Mouse (Mus musculus) layer of hippocampus, adult 2 months (tissue): ENCODE measurements around the gene Gm11564. TPM values are rescaled to one million over a fixed set of nuclear protein-coding genes. Genes with fewer than 3 reads are reported as not detected.
"Not testable (repeated sequence)": the region's sequence is repeated elsewhere in the genome, so short reads cannot be mapped to it uniquely, and the experiment has no call there.

Experiments
- DNase-seq, 2 experiments: peaks; one replicate each; pipeline ENCODE4 v3.0.0; 2022; ENCODE audit warnings: low spot score in 2 of 2
- H3K27ac ChIP-seq: fragments of 200-600 bp; 2 replicates; pipeline ENCODE4 v1.8.1; 2022
- H3K4me3 ChIP-seq: fragments of 200-600 bp; 2 replicates; pipeline ENCODE4 v1.8.1; 2022; ENCODE audit warnings: mild to moderate bottlenecking
- CTCF ChIP-seq: fragments of 200-600 bp; conservative IDR thresholded peaks from 2 replicates; pipeline ENCODE4 v1.8.1; 2022; ENCODE audit warnings: antibody characterized with exemption, mild to moderate bottlenecking, moderate library complexity
- total RNA-seq, 2 experiments: library from RNA; stranded (reverse); gene quantifications; 2 replicates each; pipeline ENCODE4 v1.2.3; 2021

Gene Gm11564
- total RNA-seq, 2 experiments from 2014 or later = not detected

GRCm38 (mm10) chr11:99780604-99781003, 34.9 kb downstream of the Gm11564 start, which contains the start of gene Krtap4-8:
Krtap4-8 (minus strand) TSS chr11:99780704.
- H3K27ac ChIP-seq = no peak within 1 kb of the TSS
- DNase-seq = no peak
- no peak within 1 kb of the TSS for H3K4me3 ChIP-seq
- TF ChIP-seq CTCF = no peak

GRCm38 (mm10) chr11:99778401-99778800, 37.1 kb downstream of the Gm11564 start:
- no peak for DNase-seq
- no peak for TF ChIP-seq CTCF
- no peak overlapping the region for H3K27ac ChIP-seq
- no peak overlapping the region for H3K4me3 ChIP-seq

GRCm38 (mm10) chr11:99772813-99773212, 42.7 kb downstream of the Gm11564 start, which contains the start of gene Gm11595:
Gm11595 (minus strand) TSS chr11:99772913.
- not testable (repeated sequence) for H3K27ac ChIP-seq, H3K4me3 ChIP-seq, DNase-seq

GRCm38 (mm10) chr11:99768410-99768809, 47.1 kb downstream of the Gm11564 start:
- no peak for TF ChIP-seq CTCF
- DNase-seq = no peak
- no peak overlapping the region for H3K4me3 ChIP-seq
- H3K27ac ChIP-seq = no peak overlapping the region

Other genes starting within 250 kb of the Gm11564 start
- gene Krtap3-1, start 249.0 kb downstream of the Gm11564 start, total RNA-seq = not detected
- gene Krtap1-5, start 234.7 kb downstream of the Gm11564 start, total RNA-seq = not detected
- not detected for gene Krtap1-4, start 232.0 kb downstream of the Gm11564 start, total RNA-seq
- gene Krtap1-3, start 224.3 kb downstream of the Gm11564 start, total RNA-seq = not detected
- not detected for gene Krtap9-3, start 217.6 kb downstream of the Gm11564 start, total RNA-seq
- gene Gm11938, start 212.4 kb downstream of the Gm11564 start, total RNA-seq = not detected
- not detected for gene Gm11937, start 205.5 kb downstream of the Gm11564 start, total RNA-seq
- not detected for gene Krtap2-4, start 200.8 kb downstream of the Gm11564 start, total RNA-seq
- not detected for gene Gm11562, start 195.2 kb downstream of the Gm11564 start, total RNA-seq
- not detected for gene Krtap4-1, start 187.4 kb downstream of the Gm11564 start, total RNA-seq
- gene Krtap4-2, start 180.6 kb downstream of the Gm11564 start, total RNA-seq = not detected
- gene Krtap4-7, start 171.6 kb downstream of the Gm11564 start, total RNA-seq = not detected
- not detected for gene Gm11555, start 165.4 kb downstream of the Gm11564 start, total RNA-seq
- not detected for gene Gm11563, start 156.7 kb downstream of the Gm11564 start, total RNA-seq
- not detected for gene Krtap4-6, start 149.7 kb downstream of the Gm11564 start, total RNA-seq
- gene Gm14190, start 124.9 kb downstream of the Gm11564 start, total RNA-seq = not detected
- gene Gm14180, start 81.4 kb downstream of the Gm11564 start, total RNA-seq = not detected
- not detected for gene Gm11595, start 42.8 kb downstream of the Gm11564 start, total RNA-seq
- not detected for gene Krtap4-8, start 35.0 kb downstream of the Gm11564 start, total RNA-seq
- gene Krtap4-9, start 30.5 kb downstream of the Gm11564 start, total RNA-seq = not detected
- not detected for gene Gm11596, start 22.2 kb downstream of the Gm11564 start, total RNA-seq
- not detected for gene Gm11569, start 16.7 kb downstream of the Gm11564 start, total RNA-seq
- gene Gm11554, start 11.2 kb downstream of the Gm11564 start, total RNA-seq = not detected
- not detected for gene Krtap4-13, start 5.8 kb downstream of the Gm11564 start, total RNA-seq
- not detected for gene 2300003K06Rik, start 22.4 kb upstream of the Gm11564 start, total RNA-seq
- gene Krtap4-16, start 35.9 kb upstream of the Gm11564 start, total RNA-seq = not detected
- not detected for gene Gm11568, start 42.3 kb upstream of the Gm11564 start, total RNA-seq
- gene Gm11559, start 48.8 kb upstream of the Gm11564 start, total RNA-seq = not detected
- gene Krtap9-1, start 57.7 kb upstream of the Gm11564 start, total RNA-seq = not detected
- not detected for gene Gm11567, start 63.5 kb upstream of the Gm11564 start, total RNA-seq
- gene Krtap31-1, start 92.3 kb upstream of the Gm11564 start, total RNA-seq = not detected
- gene Gm11565, start 99.1 kb upstream of the Gm11564 start, total RNA-seq = not detected
- gene Krtap31-2, start 120.6 kb upstream of the Gm11564 start, total RNA-seq = not detected
- gene Krtap9-5, start 132.8 kb upstream of the Gm11564 start, total RNA-seq = not detected
- not detected for gene Krtap29-1, start 163.4 kb upstream of the Gm11564 start, total RNA-seq
- not detected for gene Krtap16-1, start 170.9 kb upstream of the Gm11564 start, total RNA-seq
- not detected for gene Krtap17-1, start 178.3 kb upstream of the Gm11564 start, total RNA-seq
- gene Krt33a, start 200.5 kb upstream of the Gm11564 start, total RNA-seq = not detected
- not detected for gene Krt33b, start 214.2 kb upstream of the Gm11564 start, total RNA-seq
- not detected for gene Krt34, start 225.9 kb upstream of the Gm11564 start, total RNA-seq
- gene Krt31, start 234.9 kb upstream of the Gm11564 start, total RNA-seq = not detected